Mouse (Mus musculus): Measurements from ENCODE around the gene Olfr895. TPM values are rescaled to one million over a fixed set of nuclear protein-coding genes. Genes with fewer than 3 reads are reported as not detected.

Gene Olfr895
- not detected in 2 replicates for polyA plus RNA-seq (2012; rRNA removed)

DNA sequence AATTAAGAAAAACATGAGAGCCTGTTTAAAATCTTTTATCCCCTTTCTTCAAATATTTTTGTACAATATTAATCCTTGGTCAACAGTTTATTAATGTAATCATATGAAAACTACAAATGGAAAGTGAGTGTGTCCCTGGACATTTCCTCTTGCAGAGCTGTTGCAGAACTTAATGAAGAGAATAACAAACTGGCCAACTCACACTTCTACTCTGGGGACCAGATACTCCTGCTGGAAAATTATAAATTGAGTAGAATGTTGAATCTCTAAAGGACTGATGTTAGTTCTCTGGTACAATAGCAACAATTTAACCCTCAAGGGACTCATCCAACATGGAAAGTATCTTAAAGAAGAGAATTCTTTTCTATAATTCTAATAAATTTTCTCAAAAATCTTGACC lies at the start of gene Olfr895:
Gene Olfr895, plus strand, starts transcription at position 301 of the 400 bp plus-strand sequence.
- no peak within 1 kb of the TSS for H3K4me3 ChIP-seq (ENCODE audit: low read depth, low read length)
- H3K36me3 ChIP-seq (ENCODE audit: control insufficient read depth, insufficient read depth, low read length) = no peaks in the 10 kb centered on the region
- no peak for TF ChIP-seq POLR2A (IDR thresholded peaks at IDR 0.05; ENCODE audit: low read depth, low read length)
- no peak within 1 kb of the TSS for H3K27ac ChIP-seq (ENCODE audit: insufficient read depth, low read depth, low read length)
- no peaks in the 10 kb centered on the region for H3K4me1 ChIP-seq (ENCODE audit: control insufficient read depth, insufficient read depth, insufficient read length, low read length)
- H3K27me3 ChIP-seq (ENCODE audit: control insufficient read depth, insufficient read depth, low read length) = no peaks in the 10 kb centered on the region

GRCm38 (mm10) chr9:38252474-38252873 lies 15.2 kb upstream of the Olfr895 start, which contains the start of gene Olfr143:
Olfr143 (plus strand) TSS chr9:38252774.
- H3K27ac ChIP-seq (ENCODE audit: insufficient read depth, low read depth, low read length) = no peak within 1 kb of the TSS
- no peaks in the 10 kb centered on the region for H3K4me1 ChIP-seq (ENCODE audit: control insufficient read depth, insufficient read depth, insufficient read length, low read length)
- H3K4me3 ChIP-seq (ENCODE audit: low read depth, low read length) = no peak within 1 kb of the TSS
- TF ChIP-seq POLR2A (IDR thresholded peaks at IDR 0.05; ENCODE audit: low read depth, low read length) (no peak), CTCF (IDR thresholded peaks at IDR 0.05; ENCODE audit: extremely low read depth, insufficient read length, insufficient replicate concordance, low read depth, low read length) (no peak)
- H3K27me3 ChIP-seq (ENCODE audit: control insufficient read depth, insufficient read depth, low read length) = no peaks in the 10 kb centered on the region
- H3K36me3 ChIP-seq (ENCODE audit: control insufficient read depth, insufficient read depth, low read length) = no peaks in the 10 kb centered on the region

- Histone ChIP-seq H3K27me3 (ENCODE audit: control insufficient read depth, insufficient read depth, low read length) (no peaks in the 10 kb centered on the region), H3K36me3 (ENCODE audit: control insufficient read depth, insufficient read depth, low read length) (no peaks in the 10 kb centered on the region), H3K4me3 (ENCODE audit: low read depth, low read length) (no peak within 1 kb of the TSS), H3K4me1 (ENCODE audit: control insufficient read depth, insufficient read depth, insufficient read length, low read length) (no peaks in the 10 kb centered on the region), H3K27ac (ENCODE audit: insufficient read depth, low read depth, low read length) (no peak within 1 kb of the TSS)
- TF ChIP-seq CTCF (IDR thresholded peaks at IDR 0.05; ENCODE audit: extremely low read depth, insufficient read length, insufficient replicate concordance, low read depth, low read length) = no peak
- no peak for TF ChIP-seq POLR2A (IDR thresholded peaks at IDR 0.05; ENCODE audit: low read depth, low read length)
- WGBS = 80% methylated on average over 1 of the region's 1 CpGs
Measured at GRCm38 (mm10) chr9:38290807-38291206, 23.2 kb downstream of the Olfr895 start, which contains the start of gene Olfr896-ps1. Olfr896-ps1 (plus strand) TSS chr9:38291107.

Other genes starting within 250 kb of the Olfr895 start
- gene Olfr883, start 242.0 kb upstream of the Olfr895 start, polyA plus RNA-seq (2012; rRNA removed) = not detected in 2 replicates
- not detected in 2 replicates for gene Olfr884, start 221.3 kb upstream of the Olfr895 start, polyA plus RNA-seq (2012; rRNA removed)
- not detected in 2 replicates for gene Olfr885, start 206.5 kb upstream of the Olfr895 start, polyA plus RNA-seq (2012; rRNA removed)
- gene Olfr887, start 183.8 kb upstream of the Olfr895 start, polyA plus RNA-seq (2012; rRNA removed) = not detected in 2 replicates
- not detected in 2 replicates for gene Olfr888, start 159.7 kb upstream of the Olfr895 start, polyA plus RNA-seq (2012; rRNA removed)
- gene Olfr889, start 152.7 kb upstream of the Olfr895 start, polyA plus RNA-seq (2012; rRNA removed) = not detected in 2 replicates
- not detected in 2 replicates for gene Olfr890, start 125.3 kb upstream of the Olfr895 start, polyA plus RNA-seq (2012; rRNA removed)
- not detected in 2 replicates for gene Olfr891, start 87.0 kb upstream of the Olfr895 start, polyA plus RNA-seq (2012; rRNA removed)
- not detected in 2 replicates for gene Olfr893, start 59.5 kb upstream of the Olfr895 start, polyA plus RNA-seq (2012; rRNA removed)
- not detected in 2 replicates for gene Olfr894, start 49.8 kb upstream of the Olfr895 start, polyA plus RNA-seq (2012; rRNA removed)
- gene Olfr143, start 15.1 kb upstream of the Olfr895 start, polyA plus RNA-seq (2012; rRNA removed) = not detected in 2 replicates
- gene Olfr896-ps1, start 23.3 kb downstream of the Olfr895 start, polyA plus RNA-seq (2012; rRNA removed) = not detected in 2 replicates
- not detected in 2 replicates for gene Olfr25, start 61.2 kb downstream of the Olfr895 start, polyA plus RNA-seq (2012; rRNA removed)
- not detected in 2 replicates for gene Olfr898, start 80.6 kb downstream of the Olfr895 start, polyA plus RNA-seq (2012; rRNA removed)
- not detected in 2 replicates for gene Olfr250, start 99.0 kb downstream of the Olfr895 start, polyA plus RNA-seq (2012; rRNA removed)
- not detected in 2 replicates for gene Olfr251, start 109.2 kb downstream of the Olfr895 start, polyA plus RNA-seq (2012; rRNA removed)
- not detected in 2 replicates for gene Olfr147, start 133.8 kb downstream of the Olfr895 start, polyA plus RNA-seq (2012; rRNA removed)
- not detected in 2 replicates for gene Olfr901, start 161.6 kb downstream of the Olfr895 start, polyA plus RNA-seq (2012; rRNA removed)
- gene Olfr902, start 179.8 kb downstream of the Olfr895 start, polyA plus RNA-seq (2012; rRNA removed) = not detected in 2 replicates
- not detected in 2 replicates for gene Olfr904, start 195.3 kb downstream of the Olfr895 start, polyA plus RNA-seq (2012; rRNA removed)
- not detected in 2 replicates for gene Olfr905, start 203.3 kb downstream of the Olfr895 start, polyA plus RNA-seq (2012; rRNA removed)
- gene Olfr906, start 219.2 kb downstream of the Olfr895 start, polyA plus RNA-seq (2012; rRNA removed) = not detected in 2 replicates
- gene Olfr907, start 227.9 kb downstream of the Olfr895 start, polyA plus RNA-seq (2012; rRNA removed) = not detected in 2 replicates